ENCODE assay signal across 17 mouse cellular contexts in the genomic region with DNA sequence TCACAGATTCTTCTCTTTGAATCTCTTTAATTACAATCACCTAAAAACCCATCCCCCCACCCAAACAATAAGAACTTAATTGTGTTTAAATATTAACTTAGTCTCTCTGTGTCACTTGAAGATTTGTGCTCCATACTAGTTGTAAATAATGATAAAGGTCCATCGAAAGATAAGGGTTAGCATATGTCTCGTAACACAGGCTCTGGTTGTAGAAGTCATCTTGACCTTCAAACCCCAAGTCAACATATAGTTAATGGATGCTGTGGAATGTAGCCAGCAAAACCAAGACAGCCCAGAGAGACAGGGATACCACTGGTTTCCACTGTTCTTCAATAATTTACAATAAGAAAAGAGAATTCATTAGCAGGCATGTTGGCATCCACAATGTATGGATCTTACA.
"Had no signal": no experiment of that assay in that cellular context is flagged by ENCODE, and none has a peak within 500 bp of the region (broad histone marks: within the 10 kb centered on the region; RNA-seq: fewer than 3 reads in every experiment).

No protein-coding gene starts in this region.

- H3K9ac ChIP-seq: lung, embryonic 14.5 days; midbrain, embryonic 12.5 days; midbrain, embryonic 15.5 days; neural tube, embryonic 12.5 days had no signal

- H3K9me3 ChIP-seq: megakaryocyte, embryonic 14.5 days; midbrain, embryonic 12.5 days; midbrain, embryonic 15.5 days; neural tube, embryonic 12.5 days had no signal

- H3K27ac ChIP-seq: macrophage; midbrain, embryonic 12.5 days; midbrain, embryonic 15.5 days; neural tube, embryonic 12.5 days had no signal

- H3K27me3 ChIP-seq: megakaryocyte, embryonic 14.5 days; midbrain, embryonic 12.5 days; midbrain, embryonic 15.5 days; neural tube, embryonic 12.5 days had no signal

- DNase-seq: lung, adult 18-20 months; lung, postnatal 14 days; lung, postnatal 36 days; retina, postnatal 1 day; right cerebral cortex, adult 18-20 months; right cerebral cortex, postnatal 25 days; right cerebral cortex, postnatal 4 days; spleen, adult 18-20 months; thymus, adult 18-20 months; thymus, postnatal 14 days; thymus, postnatal 36 days had no signal

- ATAC-seq: midbrain, embryonic 15.5 days had no signal

- H3K4me3 ChIP-seq: megakaryocyte, embryonic 14.5 days; midbrain, embryonic 12.5 days; midbrain, embryonic 15.5 days; neural tube, embryonic 12.5 days had no signal

- H3K4me2 ChIP-seq: lung, embryonic 14.5 days; midbrain, embryonic 12.5 days; midbrain, embryonic 15.5 days; neural tube, embryonic 12.5 days had no signal

- H3K4me1 ChIP-seq: midbrain, embryonic 15.5 days; neural tube, embryonic 12.5 days had no signal

- H3K36me3 ChIP-seq: midbrain, embryonic 15.5 days had no signal
